Mouse (Mus musculus): ENCODE results near the gene Zfp146. TPM values are rescaled to one million over a fixed set of nuclear protein-coding genes. Genes with fewer than 3 reads are reported as not detected.
"Not testable (repeated sequence)": the region's sequence is repeated elsewhere in the genome, so short reads cannot be mapped to it uniquely, and the experiment has no call there.

Zfp146 gene
- total and polyA plus RNA-seq, 2 experiments from 2014 or later, result 10.2 to 40.6 TPM

DNA sequence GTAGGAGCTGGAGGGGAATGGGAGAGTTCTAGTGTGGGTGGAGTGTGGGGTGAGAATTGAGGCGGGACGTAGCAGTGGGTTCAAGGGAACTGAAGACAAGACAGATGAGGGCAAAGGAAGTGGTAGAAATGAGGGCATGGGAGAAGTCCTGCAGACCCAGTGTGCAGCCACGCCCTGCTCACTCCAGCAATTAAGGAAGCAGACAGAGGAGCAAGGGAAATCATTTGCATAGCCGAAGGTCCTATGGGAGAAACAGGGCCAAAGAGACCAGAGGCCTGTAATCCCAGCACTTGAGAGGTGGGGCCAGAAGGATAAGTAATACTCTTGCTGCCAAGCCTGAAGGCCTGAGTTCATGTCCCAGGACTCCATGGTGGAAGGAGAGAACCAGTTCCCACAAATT, 37.2 kb downstream of the Zfp146 start:
- no peak for TF ChIP-seq CTCF (IDR thresholded peaks at IDR 0.05; ENCODE audit: low read depth)
- WGBS, result 94% methylated on average over 4 of the region's 4 CpGs

DNA sequence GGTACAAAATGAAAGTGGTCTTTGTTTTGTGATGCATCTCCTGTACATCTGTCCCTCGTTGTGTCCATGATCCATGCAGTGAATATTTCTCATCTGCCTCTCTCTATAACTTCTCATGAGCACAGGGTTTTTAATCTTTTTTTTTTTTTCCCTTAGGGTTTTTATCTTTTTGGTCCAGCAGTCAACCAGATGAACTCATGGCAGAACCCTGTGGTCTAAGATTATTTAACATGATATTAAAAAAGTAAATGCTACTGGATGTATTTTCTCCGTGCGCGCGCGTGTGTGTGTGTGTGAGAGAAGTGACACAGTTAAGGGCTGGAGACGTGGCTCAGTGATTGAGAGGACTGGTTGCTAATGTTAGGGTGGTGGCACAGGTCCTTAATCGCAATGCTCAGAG, 39.6 kb downstream of the Zfp146 start:
- Histone ChIP-seq H3K27me3 (ENCODE audit: insufficient read depth, low read length) (no peaks in the 10 kb centered on the region), H3K4me2 (ENCODE audit: low read depth, low read length) (no peak overlapping the region), H3K27ac (no peak overlapping the region), H3K9me3 (ENCODE audit: low read length) (no peaks in the 10 kb centered on the region), H3K4me3 (ENCODE audit: low read length) (no peak overlapping the region), H3K36me3 (ENCODE audit: insufficient read depth, low read length) (peaks cover 50% of the 10 kb centered on the region), H3K4me1 (ENCODE audit: insufficient read depth, low read length) (no peaks in the 10 kb centered on the region), H3K9ac (replicated peaks; ENCODE audit: low read length) (no peak overlapping the region)
- 95% methylated on average over 8 of the region's 8 CpGs for WGBS
- DNase-seq (ENCODE audit: low spot score) (no peak), ATAC-seq (no peak)
- TF ChIP-seq CTCF (IDR thresholded peaks at IDR 0.05; ENCODE audit: low read depth), result no peak

More for the DNA sequence above, 37.2 kb downstream of the Zfp146 start:
- Histone ChIP-seq H3K4me2 (ENCODE audit: low read depth, low read length) (no peak overlapping the region), H3K4me1 (ENCODE audit: insufficient read depth, low read length) (no peaks in the 10 kb centered on the region), H3K9me3 (ENCODE audit: low read length) (no peaks in the 10 kb centered on the region), H3K36me3 (ENCODE audit: insufficient read depth, low read length) (peaks cover 48% of the 10 kb centered on the region), H3K27me3 (ENCODE audit: insufficient read depth, low read length) (no peaks in the 10 kb centered on the region), H3K9ac (replicated peaks; ENCODE audit: low read length) (no peak overlapping the region), H3K27ac (no peak overlapping the region), H3K4me3 (ENCODE audit: low read length) (no peak overlapping the region)
- DNase-seq (ENCODE audit: low spot score) (no peak), ATAC-seq (no peak)

DNA sequence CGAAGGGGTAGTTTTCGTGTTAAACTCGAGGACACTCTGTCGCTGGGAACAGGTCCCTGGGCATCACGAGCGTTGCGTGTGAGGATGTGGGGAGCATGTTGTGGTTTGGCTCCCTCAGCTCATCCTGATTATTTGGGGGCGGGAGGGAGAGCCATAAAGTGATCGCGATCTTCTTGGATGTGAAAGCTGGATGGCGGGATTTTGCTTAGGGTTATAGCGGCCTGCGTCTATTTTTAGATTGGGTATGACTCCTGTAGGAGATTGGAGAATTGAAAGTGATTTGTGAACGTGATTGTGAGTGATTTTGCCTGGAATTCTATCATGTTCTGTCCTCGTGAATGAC, 47.4 kb downstream of the Zfp146 start:
- ATAC-seq, result no peak; the same call in none of the 2 replicates

DNA sequence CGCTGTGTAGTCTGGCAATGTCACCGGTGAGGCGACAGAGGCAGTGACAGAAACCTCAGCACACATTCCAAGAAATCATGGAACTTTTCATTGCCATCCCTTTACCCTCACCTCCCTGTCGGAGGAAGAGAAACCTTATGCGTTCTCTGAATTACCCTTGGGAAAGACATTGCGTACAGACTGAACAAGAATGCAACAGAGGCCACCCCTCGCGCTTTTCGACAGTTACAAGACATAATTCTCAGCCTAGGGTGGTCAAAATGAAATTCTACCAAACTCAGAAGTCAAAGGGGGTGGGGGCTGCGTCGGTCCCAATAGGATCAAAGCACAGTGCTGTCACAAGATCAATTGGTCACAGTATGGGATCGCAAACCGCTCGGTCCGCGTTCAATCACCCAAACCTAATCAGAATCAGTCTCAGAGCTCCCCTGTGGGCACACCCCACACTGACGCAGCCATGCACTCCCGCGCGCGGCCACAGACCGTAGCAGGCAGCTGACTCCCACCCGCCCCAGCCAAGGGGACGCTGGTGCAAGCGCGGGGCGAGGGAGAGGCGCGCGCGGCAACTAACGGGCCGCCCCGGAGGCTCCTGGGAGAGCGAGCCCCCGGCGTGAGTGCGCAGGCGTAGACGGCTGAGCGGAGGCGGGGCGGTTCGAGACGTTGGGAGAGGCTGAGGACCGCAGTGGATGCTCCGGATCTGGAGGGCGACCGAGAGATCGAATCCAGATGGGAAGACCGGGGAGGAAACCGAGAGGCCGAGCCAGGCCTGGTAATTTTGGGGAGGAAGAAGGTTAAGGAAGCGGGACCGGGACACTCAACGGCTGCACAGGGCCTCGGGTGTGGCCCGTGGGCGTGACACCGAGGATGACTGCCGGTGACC, 48.0 kb downstream of the Zfp146 start, which contains the start of gene Zfp382:
Gene Zfp382, plus strand, starts transcription at position 635 of the 880 bp plus-strand sequence.
- Histone ChIP-seq H3K9ac (replicated peaks; ENCODE audit: low read length) (peak within 1 kb of the TSS; percentile 78), H3K27me3 (ENCODE audit: insufficient read depth, low read length) (no peaks in the 10 kb centered on the region), H3K9me3 (ENCODE audit: low read length) (no peaks in the 10 kb centered on the region), H3K4me1 (ENCODE audit: insufficient read depth, low read length) (peaks cover 4% of the 10 kb centered on the region; the same call in 1 of the 2 replicates), H3K4me2 (ENCODE audit: low read depth, low read length) (peak within 1 kb of the TSS; percentile 73), H3K36me3 (ENCODE audit: insufficient read depth, low read length) (no peaks in the 10 kb centered on the region), H3K4me3 (ENCODE audit: low read length) (peak within 1 kb of the TSS; percentile 78), H3K27ac (peak within 1 kb of the TSS; percentile 84)
- no peak for TF ChIP-seq CTCF (IDR thresholded peaks at IDR 0.05; ENCODE audit: low read depth)
- ATAC-seq, result peak; percentile 97
- WGBS, result under 1% methylated on average over 61 of the region's 61 CpGs
- DNase-seq (ENCODE audit: low spot score), result peak; percentile 96

More for the DNA sequence above, 47.4 kb downstream of the Zfp146 start:
- 3% methylated on average over 15 of the region's 15 CpGs for WGBS
- no peak for TF ChIP-seq CTCF (IDR thresholded peaks at IDR 0.05; ENCODE audit: low read depth)
- peak overlapping the region; percentile 84 for H3K27ac ChIP-seq
- peak overlapping the region; percentile 73 for H3K4me2 ChIP-seq (ENCODE audit: low read depth, low read length)
- peaks cover 4% of the 10 kb centered on the region; the same call in 1 of the 2 replicates for H3K4me1 ChIP-seq (ENCODE audit: insufficient read depth, low read length)
- H3K9me3 ChIP-seq (ENCODE audit: low read length), result no peaks in the 10 kb centered on the region
- peaks cover 3% of the 10 kb centered on the region; the same call in 1 of the 2 replicates for H3K36me3 ChIP-seq (ENCODE audit: insufficient read depth, low read length)
- peak; percentile 55 for DNase-seq (ENCODE audit: low spot score)
- H3K4me3 ChIP-seq (ENCODE audit: low read length), result peak overlapping the region; percentile 78
- H3K27me3 ChIP-seq (ENCODE audit: insufficient read depth, low read length), result no peaks in the 10 kb centered on the region
- peak overlapping the region; percentile 78 for H3K9ac ChIP-seq (replicated peaks; ENCODE audit: low read length)

DNA sequence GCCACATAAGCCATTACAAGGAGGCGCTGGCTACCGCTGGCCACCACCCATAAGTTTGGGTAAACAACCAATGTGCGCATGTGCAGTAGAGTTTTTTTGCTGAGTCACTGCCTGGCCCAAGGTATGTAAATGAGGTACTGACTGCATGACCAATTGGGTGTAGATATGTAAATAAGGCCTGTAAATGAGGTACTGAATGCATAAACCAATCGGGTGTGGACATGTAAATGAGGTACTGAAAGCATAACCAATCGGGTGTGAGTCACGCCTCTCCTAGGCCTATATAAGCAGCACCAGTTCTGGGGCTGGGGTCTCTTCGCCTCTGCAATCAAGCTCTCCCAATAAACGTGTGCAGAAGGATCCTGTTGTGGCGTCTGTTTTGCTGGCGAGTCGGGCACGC, 51.6 kb downstream of the Zfp146 start:
- H3K27me3 ChIP-seq (ENCODE audit: insufficient read depth, low read length); H3K36me3 ChIP-seq (ENCODE audit: insufficient read depth, low read length); H3K9me3 ChIP-seq (ENCODE audit: low read length); H3K27ac ChIP-seq; DNase-seq (ENCODE audit: low spot score); H3K4me2 ChIP-seq (ENCODE audit: low read depth, low read length); H3K4me3 ChIP-seq (ENCODE audit: low read length); H3K9ac ChIP-seq (replicated peaks; ENCODE audit: low read length); ATAC-seq; H3K4me1 ChIP-seq (ENCODE audit: insufficient read depth, low read length): not testable (repeated sequence)
- WGBS, result 95% methylated on average over 12 of the region's 12 CpGs

DNA sequence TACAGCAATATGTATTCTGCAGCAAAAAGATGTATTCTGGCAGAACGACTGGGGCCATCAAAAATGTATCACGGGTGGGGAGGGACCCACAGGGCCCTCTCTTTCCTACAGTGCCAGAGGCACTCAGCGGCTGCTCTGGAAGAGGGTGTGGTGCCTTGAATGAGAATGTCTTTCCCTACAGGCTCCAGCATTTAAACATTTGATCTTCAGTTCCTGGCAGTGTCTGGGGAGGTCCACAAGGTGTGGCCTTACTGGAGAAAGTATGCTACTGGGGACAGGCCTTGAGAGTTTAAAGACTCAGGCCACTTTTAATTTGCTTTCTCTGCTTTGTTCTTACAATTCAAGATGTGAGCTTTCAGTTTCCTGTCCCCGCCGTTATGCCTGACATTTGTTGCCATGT, 53.5 kb downstream of the Zfp146 start:
- Histone ChIP-seq H3K9me3 (ENCODE audit: low read length) (no peaks in the 10 kb centered on the region), H3K4me1 (ENCODE audit: insufficient read depth, low read length) (no peaks in the 10 kb centered on the region), H3K27ac (no peak overlapping the region), H3K4me3 (ENCODE audit: low read length) (no peak overlapping the region), H3K27me3 (ENCODE audit: insufficient read depth, low read length) (no peaks in the 10 kb centered on the region), H3K4me2 (ENCODE audit: low read depth, low read length) (no peak overlapping the region), H3K36me3 (ENCODE audit: insufficient read depth, low read length) (no peaks in the 10 kb centered on the region), H3K9ac (replicated peaks; ENCODE audit: low read length) (no peak overlapping the region)
- no peak for ATAC-seq
- no peak for TF ChIP-seq CTCF (IDR thresholded peaks at IDR 0.05; ENCODE audit: low read depth)
- 95% methylated on average over 5 of the region's 5 CpGs for WGBS
- no peak for DNase-seq (ENCODE audit: low spot score)

Other genes with a start within 250 kb of the Zfp146 start
- 7.9 and 10.1 TPM in 2 replicates for gene Zfp74, start 215.7 kb downstream of the Zfp146 start, total RNA-seq (2014; rRNA removed)
- gene Zfp74, start 215.7 kb downstream of the Zfp146 start, polyA plus RNA-seq (2015; fragmentation: Nextera tagmentation; extraction: Ambion mirVana), result 13.1 and 14.6 TPM in 2 replicates
- 6.4 and 6.7 TPM in 2 replicates for gene Zfp568, start 185.8 kb downstream of the Zfp146 start, total RNA-seq (2014; rRNA removed)
- 2.8 and 3.5 TPM in 2 replicates for gene Zfp568, start 185.8 kb downstream of the Zfp146 start, polyA plus RNA-seq (2015; fragmentation: Nextera tagmentation; extraction: Ambion mirVana)
- gene Zfp14, start 118.4 kb downstream of the Zfp146 start, total RNA-seq (2014; rRNA removed), result 8.4 and 10.1 TPM in 2 replicates
- gene Zfp14, start 118.4 kb downstream of the Zfp146 start, polyA plus RNA-seq (2015; fragmentation: Nextera tagmentation; extraction: Ambion mirVana), result 5.9 and 6.7 TPM in 2 replicates
- gene Zfp82, start 96.8 kb downstream of the Zfp146 start, total RNA-seq (2014; rRNA removed), result 2.8 and 5.4 TPM in 2 replicates
- gene Zfp82, start 96.8 kb downstream of the Zfp146 start, polyA plus RNA-seq (2015; fragmentation: Nextera tagmentation; extraction: Ambion mirVana), result 4.0 and 4.2 TPM in 2 replicates
- gene Gm26920, start 79.3 kb downstream of the Zfp146 start, total RNA-seq (2014; rRNA removed), result not detected in 2 replicates
- gene Gm26920, start 79.3 kb downstream of the Zfp146 start, polyA plus RNA-seq (2015; fragmentation: Nextera tagmentation; extraction: Ambion mirVana), result 1.6 and 2.5 TPM in 2 replicates
- 2.3 and 2.8 TPM in 2 replicates for gene Zfp566, start 79.2 kb downstream of the Zfp146 start, total RNA-seq (2014; rRNA removed)
- 13.7 and 15.5 TPM in 2 replicates for gene Zfp566, start 79.2 kb downstream of the Zfp146 start, polyA plus RNA-seq (2015; fragmentation: Nextera tagmentation; extraction: Ambion mirVana)
- 26.8 and 27.4 TPM in 2 replicates for gene Zfp260, start 75.0 kb downstream of the Zfp146 start, total RNA-seq (2014; rRNA removed)
- 47.7 and 49.4 TPM in 2 replicates for gene Zfp260, start 75.0 kb downstream of the Zfp146 start, polyA plus RNA-seq (2015; fragmentation: Nextera tagmentation; extraction: Ambion mirVana)
- 7.5 and 12.7 TPM in 2 replicates for gene Zfp382, start 47.8 kb downstream of the Zfp146 start, total RNA-seq (2014; rRNA removed)
- 11.9 and 13.2 TPM in 2 replicates for gene Zfp382, start 47.8 kb downstream of the Zfp146 start, polyA plus RNA-seq (2015; fragmentation: Nextera tagmentation; extraction: Ambion mirVana)
- gene Cox7a1, start 14.4 kb upstream of the Zfp146 start, total RNA-seq (2014; rRNA removed), result not detected in 2 replicates
- gene Cox7a1, start 14.4 kb upstream of the Zfp146 start, polyA plus RNA-seq (2015; fragmentation: Nextera tagmentation; extraction: Ambion mirVana), result 8.1 and 9.7 TPM in 2 replicates
- gene Capns1, start 29.1 kb upstream of the Zfp146 start, total RNA-seq (2014; rRNA removed), result 289 and 322 TPM in 2 replicates
- 83.8 and 84.6 TPM in 2 replicates for gene Capns1, start 29.1 kb upstream of the Zfp146 start, polyA plus RNA-seq (2015; fragmentation: Nextera tagmentation; extraction: Ambion mirVana)
- 65.9 and 98.4 TPM in 2 replicates for gene Polr2i, start 62.2 kb upstream of the Zfp146 start, total RNA-seq (2014; rRNA removed)
- gene Polr2i, start 62.2 kb upstream of the Zfp146 start, polyA plus RNA-seq (2015; fragmentation: Nextera tagmentation; extraction: Ambion mirVana), result 177 and 189 TPM in 2 replicates
- gene Tbcb, start 62.5 kb upstream of the Zfp146 start, total RNA-seq (2014; rRNA removed), result 123 and 129 TPM in 2 replicates
- gene Tbcb, start 62.5 kb upstream of the Zfp146 start, polyA plus RNA-seq (2015; fragmentation: Nextera tagmentation; extraction: Ambion mirVana), result 466 and 473 TPM in 2 replicates
- gene Ovol3, start 66.0 kb upstream of the Zfp146 start, total RNA-seq (2014; rRNA removed), result not detected in 2 replicates
- not detected in 2 replicates for gene Ovol3, start 66.0 kb upstream of the Zfp146 start, polyA plus RNA-seq (2015; fragmentation: Nextera tagmentation; extraction: Ambion mirVana)
- 1.0 TPM in 1 of 2 replicates, not detected in the other for gene Thap8, start 110.3 kb upstream of the Zfp146 start, total RNA-seq (2014; rRNA removed)
- 0.52 and 0.76 TPM in 2 replicates for gene Thap8, start 110.3 kb upstream of the Zfp146 start, polyA plus RNA-seq (2015; fragmentation: Nextera tagmentation; extraction: Ambion mirVana)
- 4.3 and 7.0 TPM in 2 replicates for gene Wdr62, start 110.7 kb upstream of the Zfp146 start, total RNA-seq (2014; rRNA removed)
- gene Wdr62, start 110.7 kb upstream of the Zfp146 start, polyA plus RNA-seq (2015; fragmentation: Nextera tagmentation; extraction: Ambion mirVana), result 3.7 and 4.0 TPM in 2 replicates
- 144 and 172 TPM in 2 replicates for gene Clip3, start 122.0 kb upstream of the Zfp146 start, total RNA-seq (2014; rRNA removed)
- 106 and 118 TPM in 2 replicates for gene Clip3, start 122.0 kb upstream of the Zfp146 start, polyA plus RNA-seq (2015; fragmentation: Nextera tagmentation; extraction: Ambion mirVana)
- gene Alkbh6, start 139.0 kb upstream of the Zfp146 start, total RNA-seq (2014; rRNA removed), result 75.4 and 116 TPM in 2 replicates
- 129 and 131 TPM in 2 replicates for gene Alkbh6, start 139.0 kb upstream of the Zfp146 start, polyA plus RNA-seq (2015; fragmentation: Nextera tagmentation; extraction: Ambion mirVana)
- 13.2 and 16.5 TPM in 2 replicates for gene Syne4, start 145.1 kb upstream of the Zfp146 start, total RNA-seq (2014; rRNA removed)
- gene Syne4, start 145.1 kb upstream of the Zfp146 start, polyA plus RNA-seq (2015; fragmentation: Nextera tagmentation; extraction: Ambion mirVana), result 11.4 and 12.6 TPM in 2 replicates
- 1.8 TPM in 1 of 2 replicates, not detected in the other for gene E130208F15Rik, start 152.0 kb upstream of the Zfp146 start, total RNA-seq (2014; rRNA removed)
- gene E130208F15Rik, start 152.0 kb upstream of the Zfp146 start, polyA plus RNA-seq (2015; fragmentation: Nextera tagmentation; extraction: Ambion mirVana), result 0.79 TPM in 1 of 2 replicates, not detected in the other
- gene Sdhaf1, start 154.1 kb upstream of the Zfp146 start, total RNA-seq (2014; rRNA removed), result 12.9 and 14.7 TPM in 2 replicates
- gene Sdhaf1, start 154.1 kb upstream of the Zfp146 start, polyA plus RNA-seq (2015; fragmentation: Nextera tagmentation; extraction: Ambion mirVana), result 17.8 and 19.3 TPM in 2 replicates
- 45.9 and 47.4 TPM in 2 replicates for gene Lrfn3, start 193.0 kb upstream of the Zfp146 start, total RNA-seq (2014; rRNA removed)
- 17.5 and 18.1 TPM in 2 replicates for gene Lrfn3, start 193.0 kb upstream of the Zfp146 start, polyA plus RNA-seq (2015; fragmentation: Nextera tagmentation; extraction: Ambion mirVana)
- gene Tyrobp, start 244.0 kb upstream of the Zfp146 start, total RNA-seq (2014; rRNA removed), result 37.3 and 59.9 TPM in 2 replicates
- gene Tyrobp, start 244.0 kb upstream of the Zfp146 start, polyA plus RNA-seq (2015; fragmentation: Nextera tagmentation; extraction: Ambion mirVana), result 50.3 and 56.1 TPM in 2 replicates

Measured in hindbrain, postnatal 0 days (tissue).